ENCODE assay signal across 14 mouse cellular contexts in the genomic region with DNA sequence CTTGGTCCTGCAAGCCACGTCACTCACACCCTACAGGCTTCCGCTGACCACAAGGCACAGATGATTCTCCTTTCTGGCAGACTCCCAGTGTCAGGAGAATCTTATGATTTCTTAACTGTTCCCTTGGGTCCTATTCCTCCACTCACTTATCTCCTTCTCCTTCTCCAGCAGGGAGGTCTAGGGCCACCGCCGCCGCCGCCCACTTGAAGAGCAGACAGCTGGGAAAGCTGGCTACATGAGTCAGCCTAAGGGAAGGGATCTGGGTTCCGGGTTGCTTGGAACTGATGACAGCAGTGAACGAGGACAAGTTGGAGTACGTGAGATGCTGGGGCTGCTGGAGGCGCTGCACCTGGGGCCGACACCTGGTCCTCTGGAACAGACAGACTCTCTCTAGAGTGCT.
DNase-seq lines count a peak whose midpoint lies in the region; ATAC-seq lines count a peak whose summit lies in the region.
"Had no signal": no experiment of that assay in that cellular context is flagged by ENCODE, and none has a peak within 500 bp of the region (broad histone marks: within the 10 kb centered on the region; RNA-seq: fewer than 3 reads in every experiment).

No protein-coding gene starts in this region.

- H3K27ac ChIP-seq in heart, embryonic 11.5 days (ENCODE audit: low read depth, low read length): no peak overlapping the region
- H3K27ac ChIP-seq: embryonic facial prominence, embryonic 15.5 days; kidney, postnatal 0 days; liver, embryonic 14.5 days; stomach, postnatal 0 days had no signal

- peak; percentile 24 to 68 for DNase-seq in heart, adult 18-20 months
- peak; percentile 82 for DNase-seq in 3134 (ENCODE audit: extremely low read depth, insufficient read length, low spot score)
- peak; percentile 30 for DNase-seq in gastrocnemius, postnatal 10 days
- peak; percentile 59 for DNase-seq in kidney, postnatal 10 days
- no peak for DNase-seq in thymus, postnatal 14 days
- no peak for DNase-seq in cerebellum, postnatal 4 days (ENCODE audit: low spot score in 2 of 2)
- no peak for DNase-seq in thymus, postnatal 10 days (ENCODE audit: low spot score in 2 of 2)
- DNase-seq: adrenal gland, postnatal 10 days; cerebellum, postnatal 10 days had no signal

- 56% methylated on average over 11 of the region's 11 CpGs for whole genome bisulfite sequencing in heart, embryonic 11.5 days (ENCODE audit: insufficient replicate concordance)

- no peaks in the 10 kb centered on the region for H3K9me3 ChIP-seq in heart, embryonic 11.5 days (replicated peaks; ENCODE audit: control insufficient read depth, low read length)
- H3K9me3 ChIP-seq: embryonic facial prominence, embryonic 15.5 days had no signal

- no peaks in the 10 kb centered on the region for H3K36me3 ChIP-seq in heart, embryonic 11.5 days (ENCODE audit: control insufficient read depth, insufficient read depth, low read length)
- H3K36me3 ChIP-seq: embryonic facial prominence, embryonic 15.5 days had no signal

- no peak for ATAC-seq in heart, embryonic 11.5 days (replicated peaks; ENCODE audit: insufficient number of reproducible peaks, low FRiP score, low TSS enrichment)

- H3K4me3 ChIP-seq in heart, embryonic 11.5 days (ENCODE audit: low read depth, low read length): no peak overlapping the region
- H3K4me3 ChIP-seq: embryonic facial prominence, embryonic 15.5 days had no signal

- no peaks in the 10 kb centered on the region for H3K27me3 ChIP-seq in heart, embryonic 11.5 days (ENCODE audit: control insufficient read depth, insufficient read depth, low read length)
- H3K27me3 ChIP-seq: embryonic facial prominence, embryonic 15.5 days had no signal

- no peak overlapping the region for H3K9ac ChIP-seq in heart, embryonic 11.5 days (ENCODE audit: low read depth, low read length)
- H3K9ac ChIP-seq: embryonic facial prominence, embryonic 15.5 days; liver, embryonic 14.5 days had no signal

- H3K4me2 ChIP-seq in heart, embryonic 11.5 days: no peak overlapping the region
- H3K4me2 ChIP-seq: embryonic facial prominence, embryonic 15.5 days had no signal

- H3K4me1 ChIP-seq in heart, embryonic 11.5 days (ENCODE audit: control insufficient read depth, insufficient read depth, low read length): 0 out of 2 replicates have a peak, but pooled peaks cover 3% of the 10 kb centered on the region
- H3K4me1 ChIP-seq: embryonic facial prominence, embryonic 15.5 days had no signal

Comparison
In these comparisons a context has a peak if more than half of its experiments do, and no peak if none do; other contexts are left out.
1. DNase-seq: peak in heart, adult 18-20 months (2 of 2), 3134 (single experiment), gastrocnemius, postnatal 10 days (single experiment) and kidney, postnatal 10 days (single experiment); none in thymus, postnatal 14 days (single experiment), cerebellum, postnatal 4 days (0 of 2) and thymus, postnatal 10 days (0 of 2).